Mouse (Mus musculus) thymus, adult 2 months (tissue): Measurements from ENCODE around the gene Ddx41. TPM values are rescaled to one million over a fixed set of nuclear protein-coding genes. Genes with fewer than 3 reads are reported as not detected.

ENCODE experiments used
- DNase-seq: peaks from one replicate; pipeline ENCODE4 v3.0.0; 2021
- H3K27ac ChIP-seq: fragments of 200-500 bp; 2 replicates; pipeline ENCODE4 v1.5.1; 2012; ENCODE audit warnings: low read length, control low read depth; ENCODE audit not compliant: control insufficient read depth, insufficient read depth
- H3K27me3 ChIP-seq: fragments of 200-500 bp; 2 replicates; pipeline ENCODE4 v1.6.1; 2012; ENCODE audit warnings: mild to moderate bottlenecking, low read length, moderate library complexity, mixed read lengths; ENCODE audit not compliant: control insufficient read depth, insufficient read depth
- H3K36me3 ChIP-seq: fragments of 200-500 bp; 2 replicates; pipeline ENCODE4 v1.6.1; 2012; ENCODE audit warnings: mild to moderate bottlenecking, low read length, moderate library complexity; ENCODE audit not compliant: control insufficient read depth, insufficient read depth
- H3K4me1 ChIP-seq: fragments of 200-500 bp; replicated peaks from 2 replicates; pipeline ENCODE4 v1.6.1; 2012; ENCODE audit warnings: low read length; ENCODE audit not compliant: control insufficient read depth, insufficient read depth
- H3K4me3 ChIP-seq: fragments of 200-500 bp; 2 replicates; pipeline ENCODE4 v1.5.1; 2012; ENCODE audit warnings: mild to moderate bottlenecking, low read length, control low read depth, moderate library complexity; ENCODE audit not compliant: control insufficient read depth, insufficient read depth
- CTCF ChIP-seq: fragments of 200-500 bp; IDR thresholded peaks from 2 replicates; pipeline ENCODE4 v1.5.1; 2012; ENCODE audit warnings: mild to moderate bottlenecking, control low read depth, low read length, moderate library complexity, borderline replicate concordance; ENCODE audit not compliant: control insufficient read depth, poor library complexity, insufficient read depth; ENCODE audit errors: extremely low read depth
- POLR2A ChIP-seq: fragments of 200-500 bp; IDR thresholded peaks from 2 replicates; pipeline ENCODE4 v1.6.1; 2012; ENCODE audit warnings: mild to moderate bottlenecking, low read length, control low read depth, moderate library complexity; ENCODE audit not compliant: control insufficient read depth, poor library complexity, insufficient read depth; ENCODE audit errors: extremely low read depth
- WGBS: fragments of 180-500 bp; shearing (Covaris S2); methylation state at CpG from one replicate; pipeline ENCODE4 v1.1.7; 2018; 5-methylcytosine and 5-hydroxymethylcytosine counted together
- polyA plus RNA-seq: library from polyadenylated mRNA; depleted of rRNA; stranded (reverse); fragments of >200 nt; gene quantifications from 2 replicates; pipeline ENCODE4 v1.2.3, GENCODE M21; 2012

Gene Ddx41
- polyA plus RNA-seq, 1 experiment = 100.0 TPM

DNA sequence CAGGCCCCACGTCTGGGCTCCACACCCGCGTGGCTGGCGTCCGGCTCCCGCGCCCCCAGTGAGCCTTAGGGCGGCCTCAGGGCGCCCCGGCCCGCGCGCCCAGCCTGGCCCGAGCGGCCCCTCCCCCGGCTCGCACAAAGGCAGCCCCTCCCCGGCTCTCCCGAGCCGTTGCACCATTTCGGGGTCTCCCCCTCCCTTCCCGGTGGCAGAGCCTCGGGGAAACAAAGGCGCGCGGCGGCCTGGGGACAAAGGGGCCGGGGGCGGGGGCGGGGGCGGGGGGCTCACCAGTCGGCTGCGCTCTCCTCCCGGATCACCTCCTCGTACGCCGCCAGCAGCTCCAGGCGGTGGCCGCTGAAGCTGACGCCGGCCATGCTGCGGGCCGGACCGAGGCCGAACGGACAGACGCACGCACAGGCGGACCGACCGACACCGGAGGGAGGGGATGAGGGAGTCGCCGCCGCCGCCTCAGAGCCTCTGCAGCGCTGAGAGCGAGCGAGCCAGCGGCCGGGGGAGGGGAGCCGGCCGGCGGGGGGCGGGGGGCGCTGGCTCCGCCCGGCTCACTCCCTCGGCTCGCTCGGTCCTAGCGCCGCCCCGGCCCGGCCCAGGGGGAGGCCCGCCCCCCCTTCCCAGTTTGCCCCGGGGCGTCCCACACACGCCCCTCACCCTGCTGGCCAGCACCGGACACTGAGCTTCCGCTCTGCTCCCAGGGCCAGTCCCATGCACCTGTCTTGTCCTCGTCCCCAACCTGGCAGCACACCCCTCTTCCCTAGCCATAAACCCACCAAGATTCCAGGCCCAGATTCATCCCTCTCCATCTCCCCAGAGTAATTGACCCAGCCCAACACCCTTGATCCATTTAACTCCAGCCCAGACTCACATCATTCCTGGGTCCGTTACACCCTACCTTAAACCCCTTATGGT is 48.6 kb downstream of the Ddx41 start, which contains the start of gene Dbn1:
Dbn1 (minus strand) TSS at position 534 of the 921 bp plus-strand sequence.
- Histone ChIP-seq H3K36me3 (no peaks in the 10 kb centered on the region), H3K27me3 (peaks cover 16% of the 10 kb centered on the region), H3K4me1 (peaks cover 19% of the 10 kb centered on the region), H3K4me3 (peak within 1 kb of the TSS; percentile 44), H3K27ac (no peak within 1 kb of the TSS)
- TF ChIP-seq CTCF (no peak), POLR2A (no peak)
- no peak for DNase-seq
- 3% methylated on average over 63 of the region's 83 CpGs for WGBS

DNA sequence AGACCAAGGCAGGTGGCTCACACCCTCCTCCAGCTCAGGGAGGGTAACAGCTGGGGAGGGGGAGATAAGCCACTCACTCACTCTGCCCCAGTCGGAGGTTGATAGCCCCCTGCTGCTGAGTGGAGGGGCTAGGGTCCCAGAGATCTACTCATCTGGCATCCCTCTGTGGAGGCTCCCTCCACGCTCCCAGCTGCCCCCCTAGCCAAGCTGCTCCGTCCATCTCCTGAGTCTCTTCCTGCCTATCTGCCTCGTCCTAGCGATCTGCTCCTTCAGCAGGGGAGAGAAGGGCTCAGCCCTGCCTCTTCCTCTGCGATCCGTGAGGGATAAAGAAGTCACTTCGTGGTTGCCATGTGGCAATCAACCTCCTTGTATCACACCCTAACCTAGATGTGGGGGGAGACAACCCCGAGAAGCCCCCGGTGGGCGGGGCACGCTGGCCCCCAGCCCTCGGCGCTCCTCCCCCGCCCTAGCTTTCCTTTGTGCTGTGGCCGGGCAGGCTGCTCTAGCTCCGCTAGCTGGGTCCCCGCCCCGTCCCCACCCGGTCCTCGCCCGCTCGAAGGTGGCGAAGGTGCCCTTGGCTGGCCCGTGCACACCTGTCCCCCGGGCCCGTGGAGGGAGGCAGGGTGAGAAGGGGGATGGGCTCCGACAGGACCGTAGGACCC is 49.4 kb downstream of the Ddx41 start:
- peaks cover 16% of the 10 kb centered on the region for H3K27me3 ChIP-seq
- no peak for DNase-seq
- H3K4me3 ChIP-seq = peak overlapping the region; percentile 44
- H3K27ac ChIP-seq = no peak overlapping the region
- 5% methylated on average over 29 of the region's 29 CpGs for WGBS
- H3K36me3 ChIP-seq = no peaks in the 10 kb centered on the region
- TF ChIP-seq POLR2A = no peak
- no peak for TF ChIP-seq CTCF
- peaks cover 19% of the 10 kb centered on the region for H3K4me1 ChIP-seq

DNA sequence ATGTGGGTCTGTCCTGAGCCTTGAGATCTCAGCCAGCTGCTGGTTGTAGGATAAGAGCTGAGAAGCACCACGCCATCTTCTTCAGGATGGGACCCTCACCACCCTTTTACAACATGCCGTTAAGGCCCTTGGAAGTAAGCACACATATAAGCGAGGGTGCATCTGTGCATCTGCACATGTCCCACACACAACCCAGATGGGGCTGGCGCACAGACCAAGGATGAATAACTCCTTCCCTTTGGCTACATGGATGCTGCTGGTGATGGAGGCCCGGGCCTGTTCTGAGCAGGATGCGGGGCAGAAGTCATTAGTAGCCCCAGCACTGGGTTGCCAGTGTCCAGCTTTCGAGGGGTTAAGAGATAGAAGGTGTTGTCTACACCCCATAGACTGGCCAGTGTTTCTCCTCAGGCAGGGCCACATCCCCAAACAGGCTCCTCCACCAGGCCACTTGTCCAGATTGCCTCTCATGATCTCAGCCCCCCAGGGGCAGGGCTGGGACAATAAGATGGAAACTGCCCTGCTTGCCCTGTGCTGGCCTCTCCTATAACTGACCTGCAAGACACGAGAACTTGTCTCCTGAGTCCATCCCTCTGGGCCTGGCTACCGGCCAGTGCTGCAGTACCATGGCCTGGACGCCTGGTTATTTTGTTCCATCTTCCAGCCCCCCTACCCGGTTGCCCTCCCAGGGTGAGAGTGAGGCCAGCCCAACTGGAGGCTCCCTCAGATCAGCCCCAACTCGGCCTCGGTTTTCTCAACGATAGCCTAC is 50.2 kb downstream of the Ddx41 start:
- H3K4me3 ChIP-seq = no peak overlapping the region
- H3K27me3 ChIP-seq = peaks cover 16% of the 10 kb centered on the region
- no peak for DNase-seq
- H3K4me1 ChIP-seq = peaks cover 19% of the 10 kb centered on the region
- H3K36me3 ChIP-seq = no peaks in the 10 kb centered on the region
- H3K27ac ChIP-seq = no peak overlapping the region
- WGBS = 78% methylated on average over 14 of the region's 14 CpGs
- TF ChIP-seq CTCF = no peak
- TF ChIP-seq POLR2A = no peak

DNA sequence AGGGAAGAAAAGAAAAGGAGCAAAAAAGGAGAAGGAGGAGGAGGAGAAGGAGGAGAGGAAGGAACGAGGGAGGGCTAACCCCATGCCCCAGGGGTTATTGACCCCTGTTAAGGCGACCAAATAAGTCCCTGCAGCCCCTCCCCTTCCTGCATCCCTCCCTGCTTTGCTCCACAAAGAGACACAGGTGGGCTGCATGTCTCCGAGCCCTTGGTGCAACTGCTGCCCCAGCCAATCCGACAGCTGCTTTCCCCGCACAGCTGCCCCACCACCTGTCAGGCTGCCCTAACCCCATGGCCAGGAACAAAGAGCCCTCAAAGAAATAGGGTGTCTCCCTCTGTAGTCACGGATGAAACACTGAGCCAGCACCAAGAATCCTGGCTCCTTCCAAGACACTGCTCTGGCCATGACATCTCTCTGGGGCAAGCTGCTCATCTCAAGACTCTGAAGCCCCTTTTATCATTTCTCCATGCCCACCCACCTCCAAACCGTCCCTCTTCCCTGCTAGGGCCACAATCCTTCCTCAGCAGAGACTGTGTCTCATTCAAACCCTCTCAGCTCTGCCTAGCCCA is 51.9 kb downstream of the Ddx41 start:
- Histone ChIP-seq H3K36me3 (no peaks in the 10 kb centered on the region), H3K4me3 (no peak overlapping the region), H3K27ac (no peak overlapping the region), H3K27me3 (peaks cover 16% of the 10 kb centered on the region), H3K4me1 (peaks cover 19% of the 10 kb centered on the region)
- 13% methylated on average over 7 of the region's 7 CpGs for WGBS
- peak; percentile 55 for DNase-seq
- no peak for TF ChIP-seq POLR2A
- TF ChIP-seq CTCF = no peak

DNA sequence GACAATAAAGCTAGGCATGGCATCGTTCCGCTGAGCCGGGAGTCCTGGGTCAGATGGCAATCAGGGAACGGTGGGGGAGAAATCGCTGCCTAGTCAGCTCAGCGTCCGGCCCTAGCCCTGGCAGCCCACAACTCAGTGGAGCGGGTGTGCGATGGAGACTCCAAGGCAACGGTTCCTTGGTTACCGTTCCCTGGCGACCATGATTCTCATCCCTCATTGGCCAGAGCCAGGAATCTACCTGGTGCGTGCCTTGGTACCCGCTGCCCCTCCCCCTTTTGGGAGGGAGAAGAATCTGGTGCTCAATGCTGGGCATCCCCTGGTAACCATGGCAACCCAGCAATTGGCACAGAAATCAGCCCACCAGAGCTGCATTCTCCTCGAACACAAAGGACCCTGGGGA is 52.9 kb downstream of the Ddx41 start:
- Histone ChIP-seq H3K27me3 (peaks cover 13% of the 10 kb centered on the region), H3K27ac (no peak overlapping the region), H3K36me3 (no peaks in the 10 kb centered on the region), H3K4me3 (no peak overlapping the region), H3K4me1 (peaks cover 28% of the 10 kb centered on the region)
- TF ChIP-seq POLR2A = no peak
- no peak for TF ChIP-seq CTCF
- WGBS = 51% methylated on average over 15 of the region's 15 CpGs
- no peak for DNase-seq

DNA sequence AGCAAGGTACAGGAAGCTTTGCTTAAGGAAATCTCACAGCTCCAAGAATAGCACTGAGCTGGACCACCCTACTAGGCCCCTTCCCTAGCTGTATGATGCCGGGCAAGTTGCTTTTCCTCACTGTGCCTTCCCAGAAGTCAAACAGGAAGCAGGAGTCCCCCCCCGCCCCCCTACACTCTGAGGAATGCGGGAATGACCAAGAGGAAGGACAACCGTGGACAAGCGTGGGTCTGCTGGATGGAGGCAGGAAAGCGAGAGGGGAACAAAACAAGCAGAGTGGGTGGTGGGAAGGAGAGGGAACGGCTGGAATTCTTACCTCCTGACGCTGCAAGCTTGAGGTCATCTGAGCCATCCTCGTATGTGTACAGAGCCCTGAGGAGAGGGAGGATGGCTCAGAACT is 53.4 kb downstream of the Ddx41 start:
- Histone ChIP-seq H3K4me1 (peaks cover 29% of the 10 kb centered on the region), H3K27me3 (peaks cover 10% of the 10 kb centered on the region), H3K36me3 (no peaks in the 10 kb centered on the region), H3K4me3 (no peak overlapping the region), H3K27ac (no peak overlapping the region)
- TF ChIP-seq CTCF = no peak
- no peak for TF ChIP-seq POLR2A
- 86% methylated on average over 9 of the region's 9 CpGs for WGBS
- DNase-seq = no peak
